ENCODE assay signal across 21 mouse cellular contexts in the genomic region with DNA sequence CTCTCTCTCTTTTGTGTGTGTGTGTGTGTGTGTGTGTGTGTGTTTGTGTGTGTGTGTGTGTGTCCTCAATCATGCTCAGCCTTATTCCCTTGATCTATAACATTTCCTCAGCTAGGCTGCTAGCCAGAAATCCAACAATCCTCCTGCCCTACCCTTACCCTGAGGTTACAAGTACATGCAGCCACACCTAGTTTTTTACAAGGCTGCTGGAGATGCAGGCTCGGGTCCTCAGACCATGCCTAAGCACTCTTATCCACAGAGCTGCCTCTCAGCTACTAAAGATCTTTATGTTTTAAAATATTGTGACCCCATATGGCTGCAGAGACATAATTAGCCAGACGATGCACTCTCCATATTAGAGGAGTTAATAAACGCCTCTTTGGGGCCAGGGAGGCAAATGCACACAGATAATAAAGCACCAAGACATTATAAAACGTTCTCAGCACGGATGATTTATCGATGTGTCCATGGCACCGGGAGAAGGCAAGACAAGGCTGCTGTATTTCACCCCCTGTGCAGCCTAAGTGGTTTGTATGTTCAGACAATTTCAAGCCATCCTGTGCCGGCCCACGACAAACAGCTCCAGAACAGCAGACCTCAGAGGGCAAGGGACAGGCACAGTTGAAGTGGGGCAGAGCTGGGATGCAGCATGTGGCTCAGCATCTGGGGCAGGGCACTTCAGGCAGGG.
DNase-seq lines count a peak whose midpoint lies in the region; ATAC-seq lines count a peak whose summit lies in the region.
"Had no signal": no experiment of that assay in that cellular context is flagged by ENCODE, and none has a peak within 500 bp of the region (broad histone marks: within the 10 kb centered on the region; RNA-seq: fewer than 3 reads in every experiment).

No protein-coding gene starts in this region.

- WGBS in heart, embryonic 12.5 days, result 69% methylated on average over 9 of the region's 9 CpGs
- WGBS in neural tube, embryonic 11.5 days, result 50% methylated on average over 9 of the region's 9 CpGs
- WGBS in intestine, embryonic 16.5 days, result 32% methylated on average over 9 of the region's 9 CpGs
- 37% methylated on average over 9 of the region's 9 CpGs for WGBS in stomach, embryonic 16.5 days

- H3K4me1 ChIP-seq in heart, embryonic 12.5 days (replicated peaks), result peaks cover 70% of the 10 kb centered on the region
- H3K4me1 ChIP-seq in neural tube, embryonic 11.5 days (ENCODE audit: control insufficient read depth, insufficient read depth, low read length), result peaks cover 23% of the 10 kb centered on the region
- H3K4me1 ChIP-seq in intestine, embryonic 16.5 days (ENCODE audit: control insufficient read depth, insufficient read depth, low read length), result peaks cover 25% of the 10 kb centered on the region
- H3K4me1 ChIP-seq in stomach, embryonic 16.5 days (ENCODE audit: control insufficient read depth, insufficient read depth, low read length), result peaks cover 17% of the 10 kb centered on the region; the same call in 1 of the 2 replicates
- H3K4me1 ChIP-seq: liver, embryonic 12.5 days had no signal

- H3K9ac ChIP-seq in heart, embryonic 12.5 days, result no peak overlapping the region
- no peak overlapping the region for H3K9ac ChIP-seq in neural tube, embryonic 11.5 days (ENCODE audit: low read length)
- H3K9ac ChIP-seq in intestine, embryonic 16.5 days (ENCODE audit: low read depth, low read length), result no peak overlapping the region
- H3K9ac ChIP-seq in stomach, embryonic 16.5 days (ENCODE audit: low read length), result no peak overlapping the region
- H3K9ac ChIP-seq: forebrain, postnatal 0 days; limb, embryonic 12.5 days; liver, embryonic 12.5 days had no signal

- no peaks in the 10 kb centered on the region for H3K36me3 ChIP-seq in heart, embryonic 12.5 days
- H3K36me3 ChIP-seq in neural tube, embryonic 11.5 days (ENCODE audit: control insufficient read depth, insufficient read depth, low read length), result no peaks in the 10 kb centered on the region
- H3K36me3 ChIP-seq in intestine, embryonic 16.5 days (ENCODE audit: control insufficient read depth, insufficient read depth, low read length), result no peaks in the 10 kb centered on the region
- no peaks in the 10 kb centered on the region for H3K36me3 ChIP-seq in stomach, embryonic 16.5 days (ENCODE audit: control insufficient read depth, insufficient read depth, low read length)
- H3K36me3 ChIP-seq: forebrain, embryonic 10.5 days; heart, embryonic 10.5 days; limb, embryonic 12.5 days; liver, embryonic 12.5 days had no signal

- no peak for DNase-seq in heart, adult 11 months
- DNase-seq in neural tube, embryonic 11.5 days (ENCODE audit: low spot score), result no peak
- no peak for DNase-seq in neural tube, embryonic 10.5 days (ENCODE audit: extremely low spot score, low spot score)
- DNase-seq in right cerebral cortex, adult 18-20 months, result no peak
- DNase-seq in ovary, postnatal 10 days (ENCODE audit: low spot score), result no peak
- DNase-seq: adrenal gland, postnatal 14 days; cerebellum, adult 11 months; gastrocnemius, postnatal 36 days; heart, postnatal 10 days; lung, adult 2 months; thymus, adult 18-20 months had no signal

- H3K27ac ChIP-seq in heart, embryonic 12.5 days (ENCODE audit: poor library complexity, severe bottlenecking), result 0 out of 2 replicates have a peak overlapping the region, but pooled peaks have one; percentile 3
- H3K27ac ChIP-seq in neural tube, embryonic 11.5 days (ENCODE audit: low read depth, low read length), result peak overlapping the region; percentile 69
- 0 out of 2 replicates have a peak overlapping the region, but pooled peaks have one; percentile 5 for H3K27ac ChIP-seq in intestine, embryonic 16.5 days (ENCODE audit: low read length)
- H3K27ac ChIP-seq in stomach, embryonic 16.5 days (ENCODE audit: low read length), result no peak overlapping the region
- H3K27ac ChIP-seq: heart, embryonic 10.5 days; kidney, postnatal 0 days; limb, embryonic 12.5 days; liver, embryonic 12.5 days had no signal

- H3K27me3 ChIP-seq in heart, embryonic 12.5 days (replicated peaks), result no peaks in the 10 kb centered on the region
- no peaks in the 10 kb centered on the region for H3K27me3 ChIP-seq in neural tube, embryonic 11.5 days (ENCODE audit: control insufficient read depth, insufficient read depth, low read length)
- no peaks in the 10 kb centered on the region; the same call in 1 of the 2 replicates for H3K27me3 ChIP-seq in intestine, embryonic 16.5 days (replicated peaks; ENCODE audit: control insufficient read depth, insufficient read depth, low read length)
- no peaks in the 10 kb centered on the region for H3K27me3 ChIP-seq in stomach, embryonic 16.5 days (ENCODE audit: control insufficient read depth, insufficient read depth, low read length)
- H3K27me3 ChIP-seq: limb, embryonic 12.5 days had no signal

- no peak for ATAC-seq in heart, embryonic 12.5 days (ENCODE audit: insufficient number of reproducible peaks, low FRiP score)
- ATAC-seq in neural tube, embryonic 11.5 days (ENCODE audit: insufficient read depth, low FRiP score, low TSS enrichment), result peak; percentile 29; the same call in 1 of the 2 replicates
- peak; percentile 61; the same call in 1 of the 2 replicates for ATAC-seq in intestine, embryonic 16.5 days
- 0 out of 2 replicates have a peak, but pooled peaks have one; percentile 56 for ATAC-seq in stomach, embryonic 16.5 days (ENCODE audit: insufficient read depth, low FRiP score)
- ATAC-seq: CD4-positive, CD25-positive, alpha-beta regulatory T cell, adult 4 months; liver, embryonic 12.5 days had no signal

- H3K4me3 ChIP-seq in heart, embryonic 12.5 days, result no peak overlapping the region
- H3K4me3 ChIP-seq in neural tube, embryonic 11.5 days (ENCODE audit: low read depth, low read length), result no peak overlapping the region
- no peak overlapping the region for H3K4me3 ChIP-seq in intestine, embryonic 16.5 days (ENCODE audit: low read length)
- H3K4me3 ChIP-seq in stomach, embryonic 16.5 days (replicated peaks; ENCODE audit: low read length), result no peak overlapping the region
- H3K4me3 ChIP-seq: forebrain, embryonic 10.5 days; heart, embryonic 10.5 days; limb, embryonic 12.5 days; liver, embryonic 12.5 days had no signal

- no peak overlapping the region for H3K4me2 ChIP-seq in heart, embryonic 12.5 days
- H3K4me2 ChIP-seq in neural tube, embryonic 11.5 days (ENCODE audit: low read depth), result no peak overlapping the region
- H3K4me2 ChIP-seq in intestine, embryonic 16.5 days (ENCODE audit: low read depth, low read length), result no peak overlapping the region
- no peak overlapping the region for H3K4me2 ChIP-seq in stomach, embryonic 16.5 days (ENCODE audit: low read depth, low read length)
- H3K4me2 ChIP-seq: limb, embryonic 12.5 days; liver, embryonic 12.5 days had no signal

- peaks cover 3% of the 10 kb centered on the region; the same call in 1 of the 2 replicates for H3K9me3 ChIP-seq in heart, embryonic 12.5 days (replicated peaks)
- no peaks in the 10 kb centered on the region for H3K9me3 ChIP-seq in neural tube, embryonic 11.5 days (ENCODE audit: control insufficient read depth, low read length)
- H3K9me3 ChIP-seq in intestine, embryonic 16.5 days (ENCODE audit: control insufficient read depth, low read length), result no peaks in the 10 kb centered on the region
- no peaks in the 10 kb centered on the region for H3K9me3 ChIP-seq in stomach, embryonic 16.5 days (replicated peaks; ENCODE audit: control insufficient read depth, low read length)
- H3K9me3 ChIP-seq: forebrain, embryonic 10.5 days; heart, embryonic 10.5 days; limb, embryonic 12.5 days; liver, embryonic 12.5 days had no signal
